Mouse (Mus musculus) hindbrain, embryonic 12.5 days (tissue): Measurements from ENCODE around the gene Tcp1. TPM values are rescaled to one million over a fixed set of nuclear protein-coding genes. Genes with fewer than 3 reads are reported as not detected.
A peak's percentile ranks its signal among the peaks of the same experiment; 100 is the strongest.
"Not testable (repeated sequence)": the region's sequence is repeated elsewhere in the genome, so short reads cannot be mapped to it uniquely, and the experiment has no call there.

Experiments used
- ATAC-seq: fragments of 200-750 bp; cut with Nextera tagmentation; 2 replicates; pipeline ENCODE4 v1.8.0; 2017; ENCODE audit warnings: moderate TSS enrichment; ENCODE audit not compliant: low FRiP score
- H3K27ac ChIP-seq: fragments of 300-500 bp; sonication (generic); 2 replicates; pipeline ENCODE4 v1.5.1; 2016; ENCODE audit warnings: mild to moderate bottlenecking
- H3K27me3 ChIP-seq: fragments of 300-500 bp; sonication (generic); 2 replicates; pipeline ENCODE4 v1.6.1; 2016; ENCODE audit warnings: mild to moderate bottlenecking
- H3K36me3 ChIP-seq: fragments of 300-500 bp; sonication (generic); 2 replicates; pipeline ENCODE4 v1.6.1; 2016; ENCODE audit warnings: mild to moderate bottlenecking
- H3K4me1 ChIP-seq: fragments of 300-500 bp; sonication (generic); 2 replicates; pipeline ENCODE4 v1.6.1; 2016
- H3K4me2 ChIP-seq: fragments of 300-500 bp; sonication (generic); replicated peaks from 2 replicates; pipeline ENCODE4 v1.6.1; 2016; ENCODE audit warnings: mild to moderate bottlenecking
- H3K4me3 ChIP-seq: fragments of 300-500 bp; sonication (generic); 2 replicates; pipeline ENCODE4 v1.5.1; 2016; ENCODE audit warnings: mild to moderate bottlenecking
- H3K9ac ChIP-seq: fragments of 300-500 bp; sonication (generic); 2 replicates; pipeline ENCODE4 v1.6.1; 2016; ENCODE audit warnings: mild to moderate bottlenecking, moderate library complexity
- H3K9me3 ChIP-seq: fragments of 300-500 bp; sonication (generic); replicated peaks from 2 replicates; pipeline ENCODE4 v1.6.1; 2016; ENCODE audit warnings: mild to moderate bottlenecking
- WGBS: fragments of 180-500 bp; shearing (Covaris S2); methylation state at CpG from one replicate; pipeline ENCODE4 v1.1.7; 2016; 5-methylcytosine and 5-hydroxymethylcytosine counted together
- polyA plus RNA-seq: library from polyadenylated mRNA; unstranded; fragments of >200 nt; fragmentation: Nextera tagmentation; extraction: Ambion mirVana; gene quantifications from 2 replicates; pipeline ENCODE4 v1.2.1, GENCODE M21; 2016

Gene Tcp1
- polyA plus RNA-seq, 1 experiment from 2014 or later: 432 TPM

DNA sequence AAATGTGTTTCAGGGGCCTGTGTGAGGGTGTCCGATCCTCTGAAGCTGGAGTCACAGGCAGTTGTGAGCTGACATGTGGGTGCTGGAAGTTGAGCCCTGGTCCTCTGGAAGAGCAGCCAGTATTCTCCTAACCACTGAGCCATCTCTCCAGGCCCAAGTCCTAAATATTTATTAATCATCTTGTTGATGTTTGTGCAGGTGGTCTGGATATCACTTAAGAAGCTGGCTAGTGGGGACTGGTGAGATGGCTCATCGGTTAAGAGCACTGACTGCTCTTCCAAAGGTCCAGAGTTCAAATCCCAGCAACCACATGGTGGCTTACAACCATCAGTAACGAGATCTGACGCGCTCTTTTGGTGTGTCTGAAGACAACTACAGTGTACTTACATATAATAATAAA, 34.2 kb downstream of the Tcp1 start:
- Histone ChIP-seq H3K9ac (no peak overlapping the region), H3K4me1 (no peaks in the 10 kb centered on the region), H3K4me3 (no peak overlapping the region), H3K4me2 (no peak overlapping the region), H3K9me3 (no peaks in the 10 kb centered on the region), H3K27ac (no peak overlapping the region), H3K27me3 (no peaks in the 10 kb centered on the region), H3K36me3 (peaks cover 73% of the 10 kb centered on the region)
- no peak for ATAC-seq
- WGBS: 93% methylated on average over 5 of the region's 5 CpGs

DNA sequence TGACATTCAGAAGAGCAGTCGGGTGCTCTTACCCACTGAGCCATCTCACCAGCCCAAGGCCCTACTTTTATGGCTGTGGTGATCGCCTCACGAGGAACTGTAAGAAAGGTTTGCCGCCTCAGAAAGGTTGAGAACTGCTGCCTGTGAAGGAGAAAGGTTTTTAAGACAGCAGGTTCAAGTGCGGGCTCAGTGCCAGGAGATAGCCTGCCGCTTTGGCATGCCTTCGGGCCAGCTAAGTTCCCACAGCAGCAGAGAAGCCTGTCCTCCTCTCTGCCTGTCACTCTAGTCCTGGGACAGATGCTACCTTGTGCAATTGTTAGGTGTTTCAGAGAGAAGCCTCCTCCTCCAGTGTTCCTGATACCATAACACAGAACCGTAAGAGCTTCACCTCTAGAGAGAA, 41.2 kb downstream of the Tcp1 start:
- H3K36me3 ChIP-seq: peaks cover 34% of the 10 kb centered on the region

DNA sequence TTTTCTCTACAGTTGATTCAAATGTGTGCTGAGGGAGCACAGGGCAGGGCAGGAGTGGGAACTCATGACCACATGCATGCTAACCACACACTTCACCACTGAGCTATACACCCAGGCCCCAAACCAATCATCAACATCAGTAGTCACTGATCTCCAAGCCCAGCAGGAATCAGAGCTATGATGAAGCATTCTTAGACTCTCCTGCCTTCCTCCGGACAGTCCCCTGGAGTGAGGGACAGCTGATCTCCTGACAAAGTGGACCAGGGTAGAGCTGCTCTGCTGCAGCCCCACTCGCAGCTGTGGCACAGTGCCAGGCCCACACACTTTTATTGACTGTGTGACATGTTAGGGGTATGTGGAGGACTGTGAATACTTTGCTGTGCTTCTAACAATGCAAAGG, 43.9 kb downstream of the Tcp1 start:
- H3K9me3 ChIP-seq, H3K27me3 ChIP-seq, H3K27ac ChIP-seq, ATAC-seq: not testable (repeated sequence)
- Histone ChIP-seq H3K9ac (peak overlapping the region; percentile 47; the same call in 1 of the 2 replicates), H3K4me3 (peak overlapping the region; percentile 30), H3K4me2 (peak overlapping the region; percentile 49), H3K4me1 (peaks cover 11% of the 10 kb centered on the region), H3K36me3 (peaks cover 16% of the 10 kb centered on the region)
- 11% methylated on average over 2 of the region's 2 CpGs for WGBS

More for the DNA sequence above, 41.2 kb downstream of the Tcp1 start:
- Histone ChIP-seq H3K27me3 (no peaks in the 10 kb centered on the region), H3K9ac (no peak overlapping the region), H3K9me3 (no peaks in the 10 kb centered on the region), H3K4me3 (no peak overlapping the region), H3K4me1 (peaks cover 11% of the 10 kb centered on the region), H3K27ac (no peak overlapping the region), H3K4me2 (no peak overlapping the region)
- 95% methylated on average over 8 of the region's 8 CpGs for WGBS
- ATAC-seq: no peak

DNA sequence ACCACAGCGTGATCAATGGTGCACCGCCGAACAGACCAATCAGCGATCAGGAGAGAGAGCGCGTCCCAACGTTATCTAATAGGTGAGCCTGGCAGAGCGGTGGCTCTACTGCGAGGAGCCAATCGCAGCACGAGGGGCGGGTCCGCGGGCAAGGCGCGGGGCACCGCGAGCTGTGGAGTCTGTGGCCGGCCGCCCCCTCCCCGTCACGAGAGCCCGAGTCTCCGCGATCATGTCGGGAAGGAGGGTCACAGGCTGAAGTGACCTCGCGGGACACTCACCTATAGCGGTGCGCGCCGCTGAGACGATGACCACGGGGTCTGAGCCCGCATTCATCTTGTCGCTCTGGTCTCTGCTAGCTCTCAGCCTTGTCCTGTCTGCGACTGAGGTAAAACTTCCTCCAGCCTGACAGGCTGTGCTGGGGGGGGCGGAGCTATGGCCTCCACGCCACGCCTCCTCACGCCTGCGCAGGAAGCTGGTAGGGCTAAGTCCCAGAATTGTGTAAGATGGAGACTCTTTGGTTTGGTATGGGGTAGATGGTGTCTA, 44.9 kb downstream of the Tcp1 start, which contains the start of gene Acat2:
Gene Acat2 (minus strand): TSS at position 417 of the 543 bp plus-strand sequence.
- Histone ChIP-seq H3K36me3 (peaks cover 16% of the 10 kb centered on the region), H3K27ac (peak within 1 kb of the TSS; percentile 94), H3K27me3 (no peaks in the 10 kb centered on the region), H3K4me1 (peaks cover 11% of the 10 kb centered on the region), H3K4me3 (peak within 1 kb of the TSS; percentile 70), H3K4me2 (peak within 1 kb of the TSS; percentile 65), H3K9ac (peak within 1 kb of the TSS; percentile 53), H3K9me3 (no peaks in the 10 kb centered on the region)
- 0% methylated on average over 41 of the region's 42 CpGs for WGBS
- peak; percentile 99 for ATAC-seq

DNA sequence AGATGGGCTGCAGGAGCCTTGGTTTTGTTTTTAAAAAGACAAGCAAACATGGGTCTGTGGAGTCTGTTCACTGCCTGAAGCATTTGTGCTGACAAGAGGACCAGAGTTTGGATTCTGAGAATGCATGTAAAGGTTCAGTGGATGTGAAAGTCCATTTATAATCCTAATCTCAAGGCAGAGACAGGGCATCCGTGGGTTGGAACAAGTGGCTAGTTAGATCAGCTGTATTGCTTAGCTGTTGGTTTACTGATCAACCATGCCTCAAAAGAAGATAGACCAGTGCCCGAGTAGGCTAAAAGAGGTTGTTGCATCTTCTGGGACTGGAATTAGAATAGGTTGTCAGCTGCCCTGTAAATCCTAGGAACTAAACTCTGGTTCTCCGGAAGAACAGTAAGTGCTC, 48.0 kb downstream of the Tcp1 start:
- H3K27ac ChIP-seq: no peak overlapping the region
- H3K4me3 ChIP-seq: no peak overlapping the region
- H3K9ac ChIP-seq: no peak overlapping the region
- no peak overlapping the region for H3K4me2 ChIP-seq
- no peaks in the 10 kb centered on the region for H3K9me3 ChIP-seq
- WGBS: 87% methylated on average over 3 of the region's 3 CpGs
- no peaks in the 10 kb centered on the region for H3K27me3 ChIP-seq
- peaks cover 10% of the 10 kb centered on the region for H3K4me1 ChIP-seq
- no peak for ATAC-seq
- H3K36me3 ChIP-seq: peaks cover 21% of the 10 kb centered on the region

DNA sequence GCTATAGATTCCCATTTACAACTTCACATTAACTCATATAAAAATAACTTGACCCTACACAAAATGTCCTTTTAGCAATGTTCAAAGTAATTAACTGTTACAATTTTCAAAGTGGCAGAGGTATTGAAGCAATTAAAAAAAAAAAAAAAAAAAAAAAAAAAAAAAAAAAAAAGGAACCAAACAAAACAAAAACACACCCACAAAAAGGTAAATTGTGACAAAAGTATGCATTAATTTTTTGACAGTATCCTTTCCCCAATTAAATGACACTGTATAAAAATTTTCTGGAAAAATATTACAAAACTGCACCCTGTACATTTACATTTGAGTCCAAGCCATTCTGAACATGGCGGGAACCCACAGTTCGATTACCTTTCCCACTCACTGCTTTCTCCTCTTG, 51.7 kb downstream of the Tcp1 start:
- peaks cover 33% of the 10 kb centered on the region for H3K36me3 ChIP-seq
- H3K27ac ChIP-seq: no peak overlapping the region
- H3K9me3 ChIP-seq: no peaks in the 10 kb centered on the region
- no peak overlapping the region for H3K4me3 ChIP-seq
- no peaks in the 10 kb centered on the region for H3K4me1 ChIP-seq
- no peak overlapping the region for H3K9ac ChIP-seq
- H3K27me3 ChIP-seq: no peaks in the 10 kb centered on the region
- ATAC-seq: no peak
- H3K4me2 ChIP-seq: no peak overlapping the region
- WGBS: 91% methylated on average over 2 of the region's 2 CpGs

DNA sequence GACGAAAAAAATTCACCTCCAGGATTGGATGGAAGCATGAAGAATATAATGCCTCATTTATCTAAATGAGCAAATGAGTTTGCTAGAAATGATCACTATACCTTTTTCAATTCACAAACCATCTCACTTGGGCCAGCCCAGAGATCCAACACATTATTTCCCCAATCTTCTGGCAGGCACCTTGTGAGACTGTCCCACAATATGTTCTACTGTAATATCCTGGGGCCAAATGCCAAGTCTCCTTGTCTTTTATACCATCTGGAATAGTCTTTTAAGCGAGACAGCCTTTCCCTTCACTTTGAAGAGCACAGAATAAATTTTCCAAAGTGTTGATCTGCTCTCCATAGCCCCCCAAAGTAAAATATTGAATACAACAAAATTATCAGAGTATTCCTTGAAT, 58.4 kb downstream of the Tcp1 start:
- 96% methylated on average over 2 of the region's 2 CpGs for WGBS
- Histone ChIP-seq H3K27ac (no peak overlapping the region), H3K4me2 (no peak overlapping the region), H3K36me3 (peaks cover 52% of the 10 kb centered on the region), H3K4me3 (no peak overlapping the region), H3K9ac (no peak overlapping the region), H3K27me3 (no peaks in the 10 kb centered on the region), H3K9me3 (no peaks in the 10 kb centered on the region), H3K4me1 (no peaks in the 10 kb centered on the region)
- ATAC-seq: no peak

Other genes with a start within 250 kb of the Tcp1 start
- not detected in 2 replicates for gene Slc22a1, start 239.9 kb upstream of the Tcp1 start, polyA plus RNA-seq
- gene Igf2r, start 146.0 kb upstream of the Tcp1 start, polyA plus RNA-seq: 27.5 and 30.4 TPM in 2 replicates
- 0.27 and 0.41 TPM in 2 replicates for gene Mas1, start 47.6 kb upstream of the Tcp1 start, polyA plus RNA-seq
- gene Mrgprh, start 39.7 kb upstream of the Tcp1 start, polyA plus RNA-seq: 0.12 TPM in 1 of 2 replicates, not detected in the other
- 1.5 TPM in 2 replicates for gene Pnldc1, start 5.5 kb upstream of the Tcp1 start, polyA plus RNA-seq
- gene Mrpl18, start 644 bp downstream of the Tcp1 start, polyA plus RNA-seq: 136 and 148 TPM in 2 replicates
- gene Acat3, start 24.9 kb downstream of the Tcp1 start, polyA plus RNA-seq: 1.1 and 1.3 TPM in 2 replicates
- gene Acat2, start 45.0 kb downstream of the Tcp1 start, polyA plus RNA-seq: 352 and 367 TPM in 2 replicates
- gene Wtap, start 78.5 kb downstream of the Tcp1 start, polyA plus RNA-seq: 111 and 122 TPM in 2 replicates
- gene Sod2, start 91.1 kb downstream of the Tcp1 start, polyA plus RNA-seq: 102 and 108 TPM in 2 replicates
- gene Gpr31b, start 136.6 kb downstream of the Tcp1 start, polyA plus RNA-seq: not detected in 2 replicates
- 0.26 TPM in 1 of 2 replicates, not detected in the other for gene Tcp10b, start 145.4 kb downstream of the Tcp1 start, polyA plus RNA-seq
- not detected in 2 replicates for gene Unc93a, start 216.1 kb downstream of the Tcp1 start, polyA plus RNA-seq